Mouse (Mus musculus) left cerebral cortex, postnatal 14 days (tissue): ENCODE data around the gene Olfr804. TPM values are rescaled to one million over a fixed set of nuclear protein-coding genes. Genes with fewer than 3 reads are reported as not detected.

ENCODE experiments used
- DNase-seq, 2 experiments: peaks; one replicate each; pipeline ENCODE4 v3.0.0; 2021 to 2022; ENCODE audit warnings: low spot score in 2 of 2, mixed read lengths in 1 of 2
- intact Hi-C: fragments of 180-260 bp; cut with DNase I; formaldehyde crosslinking; loops from one replicate; pipeline ENCODE4 v1.15.1; 2025
- long read RNA-seq, 2 experiments: library from polyadenylated mRNA; stranded (forward); transcript quantifications; one replicate each; pipeline ENCODE4 v2.0.0; 2021
- microRNA-seq, 2 experiments: library from miRNA; unstranded; fragments of <30 nt; microRNA quantifications; one replicate each; pipeline ENCODE4 v1.2.0; 2022
- total RNA-seq, 2 experiments: library from RNA; stranded (reverse); gene quantifications; 2 replicates each; pipeline ENCODE4 v1.2.3; 2021

Gene Olfr804
- total RNA-seq, result not detected
- long read RNA-seq, experiment 1, result 0 reads
- long read RNA-seq, experiment 2, result 0 reads

DNA sequence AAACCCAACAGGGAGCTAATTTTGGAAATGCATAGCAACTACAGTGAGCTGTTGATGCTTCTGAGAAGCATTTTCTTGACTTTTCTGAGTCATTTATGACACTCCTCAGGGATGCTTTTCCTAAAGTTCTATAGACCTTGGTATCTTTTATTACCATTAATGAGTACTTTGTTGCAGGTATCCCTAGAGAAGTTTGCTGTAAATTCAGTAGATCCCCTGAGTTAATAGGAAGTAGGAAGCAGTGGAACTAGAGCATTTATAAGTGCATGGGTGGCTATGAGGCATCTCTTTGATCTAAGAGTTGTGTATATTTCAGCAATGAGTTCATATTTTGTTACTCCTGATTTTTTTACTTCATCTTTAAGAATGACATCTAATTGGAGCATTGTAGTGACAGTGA, at the start of gene Olfr804:
Olfr804 (plus strand) TSS at position 301 of the 400 bp plus-strand sequence.
- intact Hi-C loops, result no loop called here
- DNase-seq, result no peak

DNA sequence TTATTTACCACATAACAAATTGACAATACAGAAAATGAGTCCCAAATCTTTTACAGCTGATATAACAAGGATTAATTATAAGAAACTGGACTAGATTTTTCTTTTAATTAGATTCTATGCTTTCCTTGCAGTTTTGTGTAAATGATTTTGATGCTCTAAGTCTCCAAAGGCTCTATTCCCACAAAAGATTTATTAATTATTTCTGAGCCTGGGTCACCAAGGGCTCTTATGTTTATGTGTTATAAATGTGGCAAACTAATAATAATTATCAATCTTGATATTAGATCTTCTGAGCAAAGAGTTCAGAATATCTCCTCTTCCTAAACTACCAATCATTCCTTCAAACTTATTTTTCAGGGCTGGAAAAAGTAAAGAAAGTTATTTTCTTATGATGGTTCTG, 45.6 kb upstream of the Olfr804 start, which contains the start of gene Olfr800:
Olfr800 (plus strand) TSS at position 301 of the 400 bp plus-strand sequence.
- intact Hi-C loops, result no loop called here
- DNase-seq, result no peak

DNA sequence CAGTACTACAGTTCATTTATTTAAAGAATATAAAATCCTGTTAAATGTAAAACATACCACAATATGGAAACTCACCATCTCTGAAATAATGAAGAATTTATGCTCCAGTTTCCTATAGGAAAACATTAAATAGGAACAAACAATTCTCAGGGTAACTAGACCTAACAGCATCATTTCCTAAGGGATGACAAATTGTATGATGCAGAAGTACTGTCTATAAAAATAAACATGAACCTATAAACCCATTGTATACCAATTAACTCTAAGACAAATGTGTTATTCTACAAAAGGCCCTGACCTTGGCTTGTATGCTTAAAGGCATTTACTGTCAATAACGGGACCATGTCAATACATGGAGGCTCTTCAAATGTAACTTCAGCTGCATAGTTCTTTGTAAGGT, 29.2 kb upstream of the Olfr804 start, which contains the start of gene Olfr801:
Olfr801 (minus strand) TSS at position 101 of the 400 bp plus-strand sequence.
- no peak for DNase-seq
- intact Hi-C loops, result no loop called here

DNA sequence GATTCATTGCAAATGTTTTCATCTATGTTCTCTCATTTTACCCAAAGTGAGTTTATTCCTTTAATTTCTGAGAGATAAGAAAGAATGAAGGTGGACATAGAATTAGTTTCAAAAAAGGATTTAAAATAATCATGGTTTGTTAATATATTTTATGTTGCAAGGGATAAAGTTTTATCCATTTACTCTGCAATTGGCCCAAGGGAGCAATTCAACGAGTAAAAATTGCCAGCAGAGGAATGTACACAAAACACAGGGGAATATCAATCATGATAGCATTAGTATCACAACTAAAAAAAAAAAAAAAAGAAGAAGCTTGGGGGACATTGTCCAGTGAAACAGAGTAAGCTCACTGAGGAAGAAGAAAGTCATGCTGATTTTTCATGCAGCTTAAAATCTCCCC, 14.9 kb upstream of the Olfr804 start, which contains the start of gene Olfr802:
Olfr802 (minus strand) TSS at position 101 of the 400 bp plus-strand sequence.
- no peak for DNase-seq
- intact Hi-C loops, result no loop called here

DNA sequence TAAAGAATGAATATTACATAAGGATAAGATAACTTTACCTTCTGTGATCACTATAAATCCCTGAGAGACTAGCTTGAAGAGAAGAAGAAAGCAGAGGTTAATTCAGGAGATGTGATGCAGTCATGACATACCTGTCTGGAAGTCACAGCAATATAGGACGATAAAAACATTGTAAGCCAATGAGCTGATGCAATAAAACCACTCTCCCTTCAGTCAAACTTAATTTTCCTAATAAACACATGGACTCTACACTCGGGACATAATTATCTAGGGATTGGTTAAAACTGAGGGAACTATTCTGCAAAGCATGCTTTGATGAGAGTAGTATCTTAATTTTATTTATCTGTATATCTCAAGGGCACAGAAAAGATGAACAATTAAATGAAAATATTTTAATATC, 8.8 kb upstream of the Olfr804 start, which contains the start of gene Olfr803:
Olfr803 (minus strand) TSS at position 101 of the 400 bp plus-strand sequence.
- DNase-seq, result no peak
- intact Hi-C loops, result no loop called here

DNA sequence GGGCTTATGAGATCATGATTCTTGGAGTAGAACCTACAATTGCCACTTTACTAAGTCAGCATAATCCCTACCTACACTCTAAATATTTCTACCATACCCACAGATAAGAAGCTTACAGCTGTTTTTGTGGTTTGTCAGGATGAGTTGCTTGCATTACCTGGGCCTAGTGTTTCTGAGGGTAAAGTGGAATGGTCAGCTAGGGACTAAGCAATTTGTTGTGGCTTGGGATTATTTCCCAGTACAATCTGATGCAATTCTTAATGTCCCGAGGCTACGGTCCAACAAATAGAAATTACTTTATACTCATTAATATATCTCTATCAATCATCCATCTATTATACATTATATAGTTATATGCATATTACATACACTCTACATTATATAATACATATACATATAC, 26.3 kb downstream of the Olfr804 start, which contains the start of gene Olfr805:
Olfr805 (minus strand) TSS at position 101 of the 400 bp plus-strand sequence.
- intact Hi-C loops, result no loop called here
- no peak for DNase-seq

DNA sequence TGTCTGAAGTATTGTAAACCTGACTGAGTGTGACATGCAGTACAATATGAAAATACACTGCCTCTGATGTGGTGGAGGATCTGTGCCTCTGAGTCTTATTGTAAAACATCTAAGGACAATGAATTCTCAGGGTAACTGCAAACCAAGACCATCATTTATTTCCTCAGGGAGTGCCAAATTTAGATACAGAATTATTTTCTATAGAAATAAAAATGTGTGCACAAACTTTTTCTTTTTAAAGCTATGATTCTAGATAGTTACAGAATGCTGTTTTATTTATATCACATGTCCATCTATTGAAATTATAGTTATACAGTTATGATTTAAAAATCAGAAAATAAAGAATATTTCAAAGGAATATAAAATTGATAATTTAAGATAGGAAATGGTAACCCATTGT, 38.8 kb downstream of the Olfr804 start, which contains the start of gene Olfr806:
Olfr806 (minus strand) TSS at position 101 of the 400 bp plus-strand sequence.
- DNase-seq, result no peak
- intact Hi-C loops, result no loop called here

DNA sequence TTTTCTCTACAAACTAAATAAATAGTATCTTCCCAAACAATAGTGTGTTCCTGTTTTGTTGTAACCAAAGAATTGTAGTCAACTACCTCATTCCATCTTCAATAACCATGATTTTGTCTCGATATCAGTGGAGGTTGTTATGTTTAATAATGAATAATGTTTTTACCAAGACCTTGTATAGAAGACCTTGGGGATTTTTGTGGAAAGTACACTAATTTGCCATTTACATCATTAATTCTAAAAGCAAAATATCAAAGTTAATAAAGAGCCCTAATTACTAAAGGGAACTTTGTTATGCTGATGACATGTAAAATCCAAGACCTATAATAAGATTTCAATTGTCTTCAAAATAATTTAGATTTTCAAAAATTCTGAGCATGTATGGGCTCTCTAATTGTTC, 54.7 kb downstream of the Olfr804 start, which contains the start of gene Olfr807:
Olfr807 (minus strand) TSS at position 101 of the 400 bp plus-strand sequence.
- DNase-seq, result no peak
- intact Hi-C loops, result no loop called here

Small RNA genes within 50 kb of the gene (microRNA-seq; reads per million reads assigned to microRNA genes)
- gene Gm24485, result 0 reads per million in 2 experiments

Other genes with a start within 250 kb of the Olfr804 start
- not detected for gene Olfr787, start 241.3 kb upstream of the Olfr804 start, total RNA-seq
- gene Olfr788, start 232.2 kb upstream of the Olfr804 start, total RNA-seq, result not detected
- not detected for gene Olfr789, start 218.5 kb upstream of the Olfr804 start, total RNA-seq
- not detected for gene Olfr790, start 204.7 kb upstream of the Olfr804 start, total RNA-seq
- not detected for gene Olfr791, start 181.4 kb upstream of the Olfr804 start, total RNA-seq
- not detected for gene Olfr792, start 164.0 kb upstream of the Olfr804 start, total RNA-seq
- not detected for gene Olfr794, start 135.6 kb upstream of the Olfr804 start, total RNA-seq
- not detected for gene Olfr796, start 90.6 kb upstream of the Olfr804 start, total RNA-seq
- gene Olfr798, start 75.3 kb upstream of the Olfr804 start, total RNA-seq, result not detected
- gene Olfr799, start 65.7 kb upstream of the Olfr804 start, total RNA-seq, result not detected
- not detected for gene Olfr800, start 45.5 kb upstream of the Olfr804 start, total RNA-seq
- not detected for gene Olfr801, start 29.3 kb upstream of the Olfr804 start, total RNA-seq
- gene Olfr802, start 15.0 kb upstream of the Olfr804 start, total RNA-seq, result under 1 TPM; 0.06 to 0.22 TPM
- gene Olfr803, start 8.9 kb upstream of the Olfr804 start, total RNA-seq, result not detected
- not detected for gene Olfr805, start 26.2 kb downstream of the Olfr804 start, total RNA-seq
- not detected for gene Olfr806, start 38.7 kb downstream of the Olfr804 start, total RNA-seq
- gene Olfr807, start 54.6 kb downstream of the Olfr804 start, total RNA-seq, result not detected
- gene Olfr808, start 62.3 kb downstream of the Olfr804 start, total RNA-seq, result not detected
- not detected for gene Olfr809, start 71.4 kb downstream of the Olfr804 start, total RNA-seq
- not detected for gene Olfr810, start 91.7 kb downstream of the Olfr804 start, total RNA-seq
- gene Olfr811, start 101.2 kb downstream of the Olfr804 start, total RNA-seq, result not detected
- gene Olfr812, start 142.9 kb downstream of the Olfr804 start, total RNA-seq, result not detected
- gene Olfr813, start 152.2 kb downstream of the Olfr804 start, total RNA-seq, result not detected
- not detected for gene Olfr814, start 176.6 kb downstream of the Olfr804 start, total RNA-seq
- gene Olfr815, start 202.7 kb downstream of the Olfr804 start, total RNA-seq, result not detected
- not detected for gene Olfr816, start 212.4 kb downstream of the Olfr804 start, total RNA-seq
- not detected for gene Olfr818, start 245.9 kb downstream of the Olfr804 start, total RNA-seq